ENCODE assay signal across 8 mouse cellular contexts in the genomic region with DNA sequence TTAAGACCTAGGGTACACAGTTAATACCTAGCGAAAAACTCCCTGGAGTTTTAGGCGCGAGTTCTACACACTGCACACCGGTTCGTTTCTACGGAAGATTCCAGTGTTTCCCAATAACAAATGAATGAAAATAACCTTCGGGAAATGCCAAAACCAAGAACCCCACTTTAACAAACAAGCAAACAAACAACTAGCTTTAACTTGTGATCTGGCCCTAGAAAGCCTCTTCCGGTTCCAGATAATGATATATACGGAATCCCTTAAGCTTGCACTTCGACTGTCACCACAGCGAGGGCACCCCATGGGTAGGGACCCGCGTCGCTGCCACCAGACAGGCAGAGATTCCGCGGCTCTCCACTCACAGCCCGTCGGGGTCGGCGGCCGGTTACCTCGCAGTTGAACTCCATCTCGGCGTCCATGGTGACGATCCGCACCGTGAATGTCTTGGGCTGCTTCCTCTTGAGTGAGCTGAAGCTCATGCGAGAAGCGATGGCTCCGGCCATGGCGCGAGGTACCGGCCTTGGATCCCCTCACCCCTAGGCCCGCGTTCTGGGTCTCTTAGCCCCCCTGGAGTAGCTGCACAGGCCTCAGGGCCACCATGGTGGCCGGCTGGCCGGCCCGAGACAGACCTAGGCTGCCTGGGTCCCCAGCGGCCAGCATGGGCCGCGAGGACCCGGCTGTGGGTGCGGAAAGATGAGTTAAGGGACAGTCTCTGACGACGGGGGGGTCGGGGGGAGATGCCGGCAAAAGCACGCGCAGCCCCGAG. TPM values are rescaled to one million over a fixed set of nuclear protein-coding genes. Genes with fewer than 3 reads are reported as not detected.
DNase-seq lines count a peak whose midpoint lies in the region; ATAC-seq and TF ChIP-seq lines count a peak whose summit lies in the region.

No protein-coding gene starts in this region.

- H3K9ac ChIP-seq in CH12.LX (ENCODE audit: insufficient read depth, low read depth) = peak overlapping the region; percentile 95

- ATAC-seq in erythroblast, adult 5-6 weeks (replicated peaks; ENCODE audit: low FRiP score, poor library complexity, severe bottlenecking) = peak; percentile 48

- TF ChIP-seq EP300 in CH12.LX (IDR thresholded peaks at IDR 0.05; ENCODE audit: low read length) = no peak

- peak overlapping the region; percentile 75 to 92 (median 86) for H3K4me3 ChIP-seq in CH12.LX (replicated peaks in 1 of 3; ENCODE audit: low read depth in 2 of 3, low read length in 2 of 3, poor library complexity in 1 of 3)

- peak overlapping the region; percentile 83 for H3K4me2 ChIP-seq in CH12.LX (ENCODE audit: insufficient read depth, low read depth, poor library complexity, severe bottlenecking)

- DNase-seq in CH12.LX (ENCODE audit: extremely low read depth) = no peak
- peak; percentile 50 for DNase-seq in adrenal gland, postnatal 25 days
- peak; percentile 31 to 45 for DNase-seq in heart, postnatal 14 days
- DNase-seq in kidney, postnatal 4 days = peak; percentile 65 to 76
- DNase-seq in lung, postnatal 10 days = peak; percentile 44
- DNase-seq in retina, embryonic 14.5 days (ENCODE audit: low spot score) = peak; percentile 65
- DNase-seq in thymus, postnatal 4 days = peak; percentile 78

- no peak for TF ChIP-seq RAD21 in CH12.LX (IDR thresholded peaks at IDR 0.05; ENCODE audit: low read depth, low read length)

- no peaks in the 10 kb centered on the region for H3K27me3 ChIP-seq in CH12.LX (replicated peaks)

- peaks cover 2 to 25% of the 10 kb centered on the region in 2 experiments; a peak in 2 of 4 replicates for H3K4me1 ChIP-seq in CH12.LX (ENCODE audit: control insufficient read depth in 1 of 2, insufficient read depth in 2 of 2)

- dilution Hi-C loops in CH12.LX (cut with MboI; ENCODE audit: extremely low pct_ligation_motif_present, extremely low pct_unique_long_range_greater_than_20kb, low sequenced_read_pairs) = no loop called here

- H3K36me3 ChIP-seq in CH12.LX (replicated peaks in 1 of 2; ENCODE audit: control insufficient read depth in 1 of 2, insufficient read depth in 1 of 2, low read length in 1 of 2) = peaks cover 0 to 14% of the 10 kb centered on the region in 2 experiments

- no peak for TF ChIP-seq POLR2A in CH12.LX (IDR thresholded peaks at IDR 0.05; ENCODE audit: low read depth, low read length)

- peaks cover 9% of the 10 kb centered on the region for H3K9me3 ChIP-seq in CH12.LX (replicated peaks; ENCODE audit: low read length)

- TF ChIP-seq CTCF in CH12.LX (conservative IDR thresholded peaks at IDR 0.05 in 1 of 2, IDR thresholded peaks at IDR 0.05 in 1 of 2; ENCODE audit: low read depth in 2 of 2, low read length in 2 of 2) = no peak

- in situ Hi-C loops in CH12.LX (cut with MboI; ENCODE audit: low pct_ligation_motif_present, low pct_unique_long_range_greater_than_20kb, low sequenced_read_pairs) = loop anchor here (25.0 kb wide), 2 partner anchors 411 to 586 kb away; a partner anchor contains a TSS

- intact Hi-C loops in heart, postnatal 14 days (cut with DNase I) = no loop called here

- peaks cover 26% of the 10 kb centered on the region for H3K79me2 ChIP-seq in CH12.LX (replicated peaks; ENCODE audit: control insufficient read depth, extremely low read depth, insufficient read depth, poor library complexity, severe bottlenecking)

- H3K27ac ChIP-seq in CH12.LX (ENCODE audit: insufficient read depth, low read depth) = no peak overlapping the region; the same call in 1 of the 2 replicates

TF ChIP-seq in CH12.LX, 34 proteins besides CTCF, POLR2A, EP300 and RAD21:
- TF ChIP-seq JUND (conservative IDR thresholded peaks at IDR 0.05; ENCODE audit: low read depth, low read length) (no peak), MAZ (IDR thresholded peaks at IDR 0.05; ENCODE audit: low read depth, low read length) (no peak), MAX (IDR thresholded peaks at IDR 0.05; ENCODE audit: low read length) (no peak), TBP (conservative IDR thresholded peaks at IDR 0.05; ENCODE audit: low read depth, low read length) (no peak), SIN3A (IDR thresholded peaks at IDR 0.05; ENCODE audit: low read length) (no peak; the same call in 1 of the 2 replicates), TCF12 (IDR thresholded peaks at IDR 0.05; ENCODE audit: low read depth, low read length) (no peak), BHLHE40 (IDR thresholded peaks at IDR 0.05; ENCODE audit: low read depth, low read length) (no peak), E2F4 (IDR thresholded peaks at IDR 0.05; ENCODE audit: insufficient replicate concordance, low read depth, low read length) (0 out of 2 replicates have a peak, but pooled peaks have one; percentile 24), GABPA (IDR thresholded peaks at IDR 0.05; ENCODE audit: insufficient replicate concordance, low read depth, low read length) (no peak), ZNF384 (IDR thresholded peaks at IDR 0.05; ENCODE audit: low read depth, low read length) (no peak), KAT2A (IDR thresholded peaks at IDR 0.05; ENCODE audit: insufficient replicate concordance, low read length) (no peak), ZMIZ1 (IDR thresholded peaks at IDR 0.05; ENCODE audit: low read depth, low read length) (no peak), UBTF (IDR thresholded peaks at IDR 0.05; ENCODE audit: low read depth, low read length) (0 out of 2 replicates have a peak, but pooled peaks have one; percentile 31), NRF1 (IDR thresholded peaks at IDR 0.05; ENCODE audit: low read depth, low read length) (no peak), RCOR1 (conservative IDR thresholded peaks at IDR 0.05; ENCODE audit: low read depth, low read length) (no peak), ZC3H11A (IDR thresholded peaks at IDR 0.05; ENCODE audit: low read depth, low read length) (no peak), CHD1 (IDR thresholded peaks at IDR 0.05; ENCODE audit: low read depth, low read length) (no peak), JUN (IDR thresholded peaks at IDR 0.05; ENCODE audit: insufficient read depth, low read depth, low read length) (no peak)

RNA-seq across cellular contexts. Expression of a gene that starts 0.7 kb away (rescaled TPM):
- total RNA-seq in CH12.LX (2012; rRNA removed) = 45.2 and 53.6 TPM in 2 replicates
- 50.7 and 54.7 TPM in 2 replicates for total RNA-seq in CH12.LX (2014; rRNA removed)
- polyA plus RNA-seq in CH12.LX (2012; ENCODE audit: insufficient read length, low read depth) = 103 and 108 TPM in 2 replicates
- total RNA-seq in adrenal gland, postnatal 25 days (2021) = 160 and 207 TPM in 2 replicates
- total RNA-seq in erythroblast, adult 5-6 weeks (2015; ENCODE audit: low replicate concordance) = 2.1 and 6.7 TPM in 2 replicates
- 16.4 and 20.6 TPM in 2 replicates for total RNA-seq in erythroblast, adult 5-6 weeks (2017; ENCODE audit: low replicate concordance)
- 10 to 100 TPM; 82.9 to 84.2 TPM for total RNA-seq in heart, postnatal 14 days (2021)

RNA-seq across cellular contexts. Expression of a gene that starts 25.1 kb away (rescaled TPM):
- total RNA-seq in CH12.LX (2012; rRNA removed) (50.7 and 53.5 TPM in 2 replicates), CH12.LX (2014; rRNA removed) (77.6 and 79.3 TPM in 2 replicates)
- polyA plus RNA-seq in CH12.LX (2012; ENCODE audit: insufficient read length, low read depth) = 94.0 and 97.9 TPM in 2 replicates
- 27.5 and 29.2 TPM in 2 replicates for total RNA-seq in adrenal gland, postnatal 25 days (2021)
- total RNA-seq in erythroblast, adult 5-6 weeks (2015; ENCODE audit: low replicate concordance) = 0.42 and 4.0 TPM in 2 replicates
- 1.0 and 2.4 TPM in 2 replicates for total RNA-seq in erythroblast, adult 5-6 weeks (2017; ENCODE audit: low replicate concordance)
- 1 to 10 TPM; 2.1 to 2.2 TPM for total RNA-seq in heart, postnatal 14 days (2021)

RNA-seq across cellular contexts. Expression of a gene that starts 46.5 kb away (rescaled TPM):
- 62.7 and 81.5 TPM in 2 replicates for total RNA-seq in CH12.LX (2012; rRNA removed)
- total RNA-seq in CH12.LX (2014; rRNA removed) = 35.2 and 37.7 TPM in 2 replicates
- polyA plus RNA-seq in CH12.LX (2012; ENCODE audit: insufficient read length, low read depth) = 83.8 and 86.0 TPM in 2 replicates
- total RNA-seq in adrenal gland, postnatal 25 days (2021) = 33.3 and 36.7 TPM in 2 replicates
- 2.5 and 2.7 TPM in 2 replicates for total RNA-seq in erythroblast, adult 5-6 weeks (2015; ENCODE audit: low replicate concordance)
- total RNA-seq in erythroblast, adult 5-6 weeks (2017; ENCODE audit: low replicate concordance) = 11.3 and 17.1 TPM in 2 replicates
- total RNA-seq in heart, postnatal 14 days (2021) = 10 to 100 TPM; 16.7 to 17.3 TPM
